Mouse (Mus musculus): Measurements from ENCODE around the gene Tep1. TPM values are rescaled to one million over a fixed set of nuclear protein-coding genes. Genes with fewer than 3 reads are reported as not detected.
"Not testable (repeated sequence)": the region's sequence is repeated elsewhere in the genome, so short reads cannot be mapped to it uniquely, and the experiment has no call there.

The Tep1 gene
- 1 to 10 TPM; 3.2 to 4.4 TPM for total RNA-seq (2021)
- long read RNA-seq, experiment 1, partial matches to known transcripts = 1 of 4 reads
- long read RNA-seq, experiment 1, other reads (novel, unspliced or antisense) = 3 of 4 reads
- long read RNA-seq, experiment 2, partial matches to known transcripts = 0 of 1 reads
- long read RNA-seq, experiment 2, other reads (novel, unspliced or antisense) = 1 of 1 reads

DNA sequence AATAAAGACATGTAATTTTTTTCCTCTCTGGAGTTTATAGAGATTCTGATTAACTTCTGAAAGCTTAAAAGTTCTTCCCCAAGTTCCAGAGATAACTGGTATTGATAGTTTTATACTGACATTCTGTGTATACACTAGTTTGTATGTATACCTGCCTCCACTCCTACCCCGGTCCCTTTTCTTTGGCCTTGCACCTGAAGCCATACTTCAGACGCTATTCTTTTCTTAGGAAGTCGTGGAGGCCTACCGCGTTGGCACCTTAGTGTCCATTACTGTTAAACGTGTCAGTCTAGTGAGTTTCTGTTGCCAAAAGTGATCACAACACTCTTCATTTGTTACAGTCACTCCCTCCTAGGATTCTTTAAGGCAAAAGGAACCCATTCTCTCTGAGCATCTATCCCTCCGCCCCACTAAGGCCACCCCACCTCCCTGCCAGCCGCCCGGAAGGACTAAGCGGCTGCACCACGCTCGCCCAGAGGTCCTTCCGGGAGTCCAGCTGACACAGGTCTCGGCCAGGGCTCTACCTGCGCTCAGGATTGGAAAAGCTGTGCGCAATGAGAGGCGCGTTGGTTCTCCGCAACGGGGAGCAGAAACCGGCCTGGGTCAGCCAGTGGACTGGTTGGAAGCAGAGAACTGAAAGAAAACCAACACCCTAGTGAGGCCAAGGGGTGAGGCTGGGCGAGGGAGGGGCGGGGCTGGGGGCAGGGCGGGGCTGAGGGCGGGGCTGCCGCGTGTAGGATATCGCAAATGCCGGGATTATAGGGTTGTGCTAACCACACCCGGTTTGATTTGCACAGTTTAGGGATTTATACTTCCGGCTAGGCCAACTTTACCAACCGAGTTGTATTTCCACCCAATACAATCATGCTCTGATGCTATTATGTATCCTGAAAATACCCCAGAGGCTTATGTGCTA lies at the start of gene Tep1:
TSS of gene Tep1 (minus strand) at position 672 of the 916 bp plus-strand sequence.
- intact Hi-C loops (cut with DNase I) = loop anchor here (1.0 kb wide), 1 partner anchor 63 kb away; the partner anchor contains the start of genes Ccnb1ip1 and Parp2

DNA sequence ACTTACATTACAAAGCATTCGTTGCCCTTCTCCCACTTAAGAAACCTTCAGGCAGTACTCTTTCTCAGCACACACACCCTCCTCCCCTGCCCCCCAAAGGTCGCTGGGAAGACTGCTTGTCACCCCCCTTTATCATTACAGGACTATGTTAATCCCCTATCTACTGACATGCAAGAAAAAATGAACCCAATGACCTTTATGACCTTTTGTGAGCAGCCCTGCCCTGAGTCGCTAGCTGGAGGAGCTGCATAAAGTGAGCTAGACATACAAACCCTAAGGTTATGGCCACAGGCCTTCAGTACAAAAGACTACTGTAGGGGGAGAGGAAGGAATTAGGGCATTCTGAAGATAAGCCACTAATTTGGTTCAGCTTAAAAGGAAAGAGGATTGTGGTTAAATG lies 41.0 kb upstream of the Tep1 start:
- Histone ChIP-seq H3K27ac (no peak overlapping the region), H3K4me3 (no peak overlapping the region)
- intact Hi-C loops (cut with DNase I) = no loop called here
- DNase-seq (ENCODE audit: extremely low spot score in 1 of 2, low spot score in 2 of 2) = no peak
- TF ChIP-seq CTCF (IDR thresholded peaks at IDR 0.05) = no peak

More for the DNA sequence above, at the start of gene Tep1:
- DNase-seq (ENCODE audit: extremely low spot score in 1 of 2, low spot score in 2 of 2) = peak; percentile 35 to 55
- Histone ChIP-seq H3K27ac (peak within 1 kb of the TSS; percentile 66), H3K4me3 (peak within 1 kb of the TSS; percentile 59)
- no peak for TF ChIP-seq CTCF (IDR thresholded peaks at IDR 0.05)

DNA sequence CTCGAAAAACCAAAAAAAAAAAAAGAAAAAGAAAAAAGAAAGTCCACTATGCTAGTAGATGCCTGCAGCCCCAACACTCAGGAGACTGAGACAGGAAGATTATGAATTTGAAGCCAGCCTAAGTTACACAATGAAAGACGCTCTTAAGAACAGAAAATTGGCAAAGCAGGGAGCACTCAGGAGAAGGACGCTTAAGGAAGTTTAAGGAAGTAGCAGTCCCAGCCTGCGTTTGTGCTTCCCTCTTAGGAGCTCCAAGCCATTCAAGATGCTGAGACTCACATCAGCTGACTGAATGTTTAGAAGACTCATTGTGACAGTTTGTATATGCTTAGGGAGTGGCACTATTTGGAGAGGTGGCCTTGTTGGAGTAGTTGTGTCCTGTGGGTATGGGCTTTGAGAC lies 37.8 kb upstream of the Tep1 start:
- no peak for TF ChIP-seq CTCF (IDR thresholded peaks at IDR 0.05)
- no peak for DNase-seq (ENCODE audit: extremely low spot score in 1 of 2, low spot score in 2 of 2)
- no peak overlapping the region for H3K27ac ChIP-seq
- intact Hi-C loops (cut with DNase I) = no loop called here
- no peak overlapping the region for H3K4me3 ChIP-seq

DNA sequence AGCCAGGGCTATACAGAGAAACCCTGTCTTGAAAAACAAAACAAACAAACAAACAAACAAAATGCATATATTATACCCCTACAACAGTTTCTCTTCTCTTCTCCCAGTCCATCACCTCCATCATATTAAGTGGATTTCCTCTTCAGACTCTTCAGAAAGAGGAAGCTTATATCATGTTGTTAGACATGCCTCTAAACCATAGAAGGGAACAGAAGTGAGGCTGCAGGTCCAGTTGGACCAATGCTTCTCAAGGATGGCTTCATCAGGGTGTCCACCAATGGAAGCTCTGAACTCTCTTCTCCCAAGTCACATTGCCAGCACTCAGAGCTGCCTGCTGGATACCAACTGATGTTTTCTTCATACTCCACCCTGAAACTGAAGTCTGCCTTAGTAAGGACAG lies 35.0 kb upstream of the Tep1 start:
- H3K27ac ChIP-seq; intact Hi-C loops (cut with DNase I); H3K4me3 ChIP-seq; DNase-seq (ENCODE audit: extremely low spot score in 1 of 2, low spot score in 2 of 2): not testable (repeated sequence)

DNA sequence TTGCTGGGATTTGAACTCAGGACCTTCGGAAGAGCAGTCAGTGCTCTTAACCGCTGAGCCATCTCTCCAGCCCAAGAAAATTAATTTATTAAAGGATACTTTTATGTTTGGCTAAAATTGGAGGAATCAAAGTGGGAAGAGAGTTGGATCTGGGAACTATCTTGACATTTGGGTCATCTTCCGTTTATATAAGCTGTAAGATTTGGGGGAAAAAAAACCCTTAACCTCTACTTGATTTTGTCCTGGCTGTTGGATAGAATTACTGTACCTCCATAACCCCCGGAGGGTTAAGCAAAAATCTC lies 34.4 kb upstream of the Tep1 start:
- no peak; the same call in 1 of the 2 replicates for TF ChIP-seq CTCF (IDR thresholded peaks at IDR 0.05)
- no peak for DNase-seq (ENCODE audit: extremely low spot score in 1 of 2, low spot score in 2 of 2)
- Histone ChIP-seq H3K27ac (no peak overlapping the region), H3K4me3 (no peak overlapping the region)
- intact Hi-C loops (cut with DNase I) = no loop called here

DNA sequence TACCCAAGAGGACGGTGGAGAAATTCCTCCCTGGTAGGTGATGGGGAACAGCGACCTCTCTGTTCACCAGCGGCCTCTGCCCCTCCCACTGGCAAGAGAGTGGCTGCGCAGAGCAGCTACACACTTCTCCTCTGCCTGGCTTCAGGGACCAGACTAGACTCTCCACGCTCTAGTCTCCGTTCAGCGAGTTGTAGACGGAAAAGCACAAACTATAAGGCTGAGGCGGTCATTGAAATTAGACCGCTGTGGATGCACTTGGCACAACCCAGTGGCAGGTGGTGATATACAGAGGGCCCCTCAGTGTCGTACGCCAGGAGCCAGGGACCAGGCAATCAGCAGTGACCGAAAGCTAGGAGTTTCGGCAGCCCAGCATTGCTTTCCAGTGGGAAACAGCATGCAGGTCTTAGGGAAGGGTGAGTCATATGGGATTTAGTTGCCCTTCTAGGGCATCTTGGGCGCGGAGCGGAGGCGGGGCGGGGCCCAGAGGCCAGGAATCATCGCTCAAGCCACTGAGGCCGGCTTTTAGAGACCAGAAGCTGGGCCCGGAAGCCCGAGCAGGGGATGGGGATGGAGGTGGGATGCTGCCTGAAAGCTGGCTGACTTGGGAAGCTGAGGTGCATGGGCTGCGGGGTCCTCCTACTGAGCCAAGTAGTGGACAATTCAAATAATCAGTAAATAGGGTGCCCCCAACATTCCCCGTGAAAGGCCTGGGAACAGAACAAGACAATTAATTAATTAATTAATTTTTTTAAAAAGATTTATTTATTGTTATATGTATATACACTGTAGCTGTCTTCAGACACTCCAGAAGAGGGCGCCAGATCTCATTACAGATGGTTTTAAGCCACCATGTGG lies 33.8 kb upstream of the Tep1 start:
- peak overlapping the region; percentile 36 for H3K4me3 ChIP-seq
- intact Hi-C loops (cut with DNase I) = no loop called here
- H3K27ac ChIP-seq = no peak overlapping the region
- no peak for DNase-seq (ENCODE audit: extremely low spot score in 1 of 2, low spot score in 2 of 2)
- TF ChIP-seq CTCF (IDR thresholded peaks at IDR 0.05) = peak; percentile 47

DNA sequence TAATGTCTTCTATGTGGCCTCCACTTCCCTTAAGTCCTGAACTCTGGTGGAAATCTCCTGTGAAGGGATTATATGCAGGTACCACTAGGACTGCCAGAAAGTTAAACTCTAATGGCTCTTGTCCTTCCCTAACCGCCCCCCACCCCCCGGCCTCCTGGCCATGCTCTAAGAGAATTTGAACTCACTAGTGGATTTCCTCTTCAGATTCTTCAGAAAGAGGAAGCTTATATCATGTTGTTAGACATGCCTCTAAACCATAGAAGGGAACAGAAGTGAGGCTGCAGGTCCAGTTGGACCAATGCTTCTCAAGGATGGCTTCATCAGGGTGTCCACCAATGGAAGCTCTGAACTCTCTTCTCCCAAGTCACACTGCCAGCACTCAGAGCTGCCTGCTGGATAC lies 27.6 kb upstream of the Tep1 start:
- H3K4me3 ChIP-seq; intact Hi-C loops (cut with DNase I); DNase-seq (ENCODE audit: extremely low spot score in 1 of 2, low spot score in 2 of 2); H3K27ac ChIP-seq: not testable (repeated sequence)

DNA sequence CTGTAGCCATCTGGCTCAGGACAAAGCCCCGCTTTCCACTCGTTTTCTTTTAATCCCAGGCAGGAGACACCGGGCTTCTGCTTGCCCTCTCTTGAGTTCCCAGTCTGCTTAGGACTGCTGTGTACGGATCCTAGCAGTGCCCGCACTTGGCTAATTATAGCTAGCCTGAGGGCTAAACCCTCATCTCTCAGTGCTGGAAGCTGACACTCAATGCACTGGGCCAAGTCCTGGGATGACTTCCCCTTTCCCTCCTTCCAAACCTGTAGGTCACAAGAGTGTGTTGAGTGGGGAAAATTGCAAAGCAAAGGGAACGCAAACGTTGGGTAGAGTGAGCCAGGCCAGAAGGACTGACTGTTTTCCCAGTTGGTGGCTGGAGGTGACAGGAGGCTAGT lies 27.0 kb upstream of the Tep1 start, which contains the start of gene Klhl33:
TSS of gene Klhl33 (minus strand) at position 134 of the 392 bp plus-strand sequence.
- TF ChIP-seq CTCF (IDR thresholded peaks at IDR 0.05) = no peak
- Histone ChIP-seq H3K4me3 (peak within 1 kb of the TSS; percentile 71), H3K27ac (peak within 1 kb of the TSS; percentile 80)
- intact Hi-C loops (cut with DNase I) = no loop called here
- no peak for DNase-seq (ENCODE audit: extremely low spot score in 1 of 2, low spot score in 2 of 2)

DNA sequence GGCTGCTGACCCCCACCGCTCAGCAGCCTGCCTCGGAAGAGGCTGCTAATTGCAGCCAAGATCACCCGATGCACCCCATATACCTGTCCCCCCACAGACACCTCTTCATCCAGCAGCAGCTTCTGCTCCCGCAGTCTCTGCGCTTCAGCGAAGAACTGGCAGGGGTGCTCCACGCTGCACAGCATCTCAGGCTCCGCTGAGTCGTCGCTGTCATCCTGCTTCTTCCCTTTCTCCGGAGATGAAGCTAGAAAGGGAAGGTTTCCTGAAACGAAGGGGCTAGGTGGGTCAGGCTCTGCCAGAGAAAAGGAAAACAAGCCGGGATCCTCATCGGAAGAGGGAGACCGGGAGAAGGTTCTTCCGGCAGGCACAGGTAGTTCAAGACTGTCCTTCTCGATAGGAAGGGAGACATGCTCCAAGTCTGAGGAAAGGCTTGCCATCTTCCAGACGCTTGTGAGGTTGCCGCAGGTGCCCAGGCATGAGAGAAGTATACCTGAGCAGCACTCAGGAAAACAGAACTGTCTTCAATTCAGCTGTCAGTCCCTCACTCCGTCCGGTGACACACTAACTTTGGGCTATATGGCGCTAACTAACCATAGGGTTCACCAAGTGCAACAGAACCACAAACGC lies 26.5 kb upstream of the Tep1 start:
- Histone ChIP-seq H3K4me3 (peak overlapping the region; percentile 71), H3K27ac (peak overlapping the region; percentile 80)
- intact Hi-C loops (cut with DNase I) = no loop called here
- DNase-seq (ENCODE audit: extremely low spot score in 1 of 2, low spot score in 2 of 2) = peak; percentile 23 to 36
- no peak for TF ChIP-seq CTCF (IDR thresholded peaks at IDR 0.05)

DNA sequence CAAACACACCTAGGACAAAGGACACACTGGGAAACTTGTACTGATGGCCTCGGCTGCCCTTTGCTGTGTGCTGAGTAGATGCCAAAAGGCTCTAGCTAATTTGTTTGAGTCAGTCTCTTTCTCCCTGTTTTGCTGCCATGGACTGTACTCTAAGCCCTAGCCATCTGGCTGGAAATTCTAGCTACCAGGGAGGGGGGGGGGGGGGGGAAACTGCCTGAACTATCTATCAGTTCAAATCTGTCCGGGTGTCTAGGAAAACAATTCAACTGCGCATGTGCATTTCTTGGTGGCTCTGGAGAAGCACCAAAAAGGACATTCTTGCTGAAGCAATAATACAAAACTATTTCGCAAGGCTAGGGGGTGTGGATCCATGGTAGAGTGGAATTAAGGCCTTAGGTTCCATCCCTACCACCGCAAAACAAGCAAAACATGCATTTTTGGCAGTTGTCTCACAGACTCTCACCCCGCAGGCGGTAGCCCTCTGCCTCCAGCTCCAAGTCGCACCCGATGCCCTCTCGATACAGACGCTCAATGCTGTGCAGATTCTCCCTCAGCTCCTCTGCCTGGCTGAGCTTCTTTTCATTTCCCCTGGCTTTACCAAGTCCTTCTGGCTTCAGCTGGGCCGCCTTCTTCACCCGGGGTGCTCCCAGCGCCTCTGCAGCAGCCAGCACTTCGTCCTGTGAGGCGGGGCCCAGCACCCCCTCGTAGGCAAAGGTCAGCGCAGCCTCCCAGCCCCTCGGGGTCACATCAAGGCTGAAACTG lies 25.8 kb upstream of the Tep1 start:
- intact Hi-C loops (cut with DNase I) = no loop called here
- no peak for TF ChIP-seq CTCF (IDR thresholded peaks at IDR 0.05)
- Histone ChIP-seq H3K4me3 (peak overlapping the region; percentile 71), H3K27ac (peak overlapping the region; percentile 80)
- peak; percentile 15 to 32 for DNase-seq (ENCODE audit: extremely low spot score in 1 of 2, low spot score in 2 of 2)

DNA sequence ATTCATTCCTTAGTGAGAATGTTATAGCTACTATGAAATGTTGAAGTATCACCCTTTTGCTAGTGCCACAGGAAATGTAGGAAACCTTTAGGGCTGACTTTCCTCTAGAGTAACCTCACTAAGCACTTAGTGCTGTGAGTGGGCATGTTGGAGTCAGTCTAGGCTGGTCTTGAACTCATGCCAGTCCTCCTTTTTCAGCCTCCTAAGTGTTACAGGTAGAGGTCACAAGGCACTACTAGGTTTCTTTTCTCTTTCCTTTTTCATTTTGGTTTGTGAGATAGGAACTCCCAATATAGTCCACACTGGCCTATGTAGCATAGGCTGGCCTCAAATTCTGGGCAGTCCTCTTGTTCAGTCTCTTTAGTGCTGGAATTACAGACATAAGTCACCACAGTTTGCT lies 25.0 kb upstream of the Tep1 start:
- DNase-seq (ENCODE audit: extremely low spot score in 1 of 2, low spot score in 2 of 2) = no peak
- H3K4me3 ChIP-seq = 0 out of 2 replicates have a peak overlapping the region, but pooled peaks have one; percentile 71
- TF ChIP-seq CTCF (IDR thresholded peaks at IDR 0.05) = no peak
- no peak overlapping the region for H3K27ac ChIP-seq
- intact Hi-C loops (cut with DNase I) = no loop called here

Data from left cerebral cortex, adult 2 months (tissue).